Mouse (Mus musculus): ENCODE data around the gene Tex10. TPM values are rescaled to one million over a fixed set of nuclear protein-coding genes. Genes with fewer than 3 reads are reported as not detected.

Tex10 gene
- polyA plus RNA-seq, 1 experiment from 2014 or later = 43.3 TPM

DNA sequence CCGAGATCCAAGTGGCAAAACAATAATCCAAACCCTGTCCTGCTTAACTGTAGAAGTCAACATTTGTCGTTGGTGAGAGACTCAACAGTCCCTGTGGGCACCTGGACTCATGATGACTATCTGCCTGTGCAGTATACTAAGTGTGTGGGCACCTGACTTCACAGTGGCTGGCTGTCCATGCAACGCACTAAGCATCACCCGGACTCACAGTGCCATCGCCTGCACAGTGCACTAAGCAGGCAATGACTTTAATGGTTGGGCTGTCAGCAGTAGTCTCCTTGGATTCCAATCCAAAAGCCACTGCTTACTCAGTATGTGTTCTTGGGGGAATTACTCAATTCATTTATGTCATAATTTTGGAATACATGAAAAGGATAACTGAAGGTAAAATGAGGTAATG, 90.8 kb downstream of the Tex10 start:
- Histone ChIP-seq H3K27me3 (no peaks in the 10 kb centered on the region), H3K27ac (replicated peaks) (no peak overlapping the region), H3K9ac (replicated peaks) (no peak overlapping the region), H3K4me1 (no peaks in the 10 kb centered on the region), H3K9me3 (no peaks in the 10 kb centered on the region), H3K4me3 (no peak overlapping the region), H3K36me3 (no peaks in the 10 kb centered on the region), H3K4me2 (replicated peaks) (no peak overlapping the region)
- no peak for ATAC-seq (replicated peaks)
- 79% methylated on average over 5 of the region's 5 CpGs for WGBS

DNA sequence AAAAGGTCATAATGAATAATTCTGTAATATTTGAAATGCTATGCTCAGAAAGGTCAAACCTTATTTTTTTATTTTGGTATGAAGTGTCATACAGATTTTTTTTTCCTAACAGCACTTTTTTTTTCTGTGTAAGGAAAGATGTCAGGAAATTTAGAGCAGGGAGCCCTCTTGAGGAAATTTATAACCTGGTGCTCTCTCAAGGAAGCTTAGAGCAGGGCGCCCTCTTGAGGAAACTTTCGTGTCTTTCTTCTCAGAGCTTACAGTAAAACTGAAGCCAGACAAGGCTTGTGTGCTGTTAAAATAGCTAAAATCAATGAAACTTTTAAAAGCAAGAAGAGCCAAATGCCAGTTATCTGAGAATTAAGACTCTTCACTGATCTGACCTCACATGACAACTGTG, 92.3 kb downstream of the Tex10 start:
- Histone ChIP-seq H3K9me3 (no peaks in the 10 kb centered on the region), H3K4me1 (no peaks in the 10 kb centered on the region), H3K9ac (replicated peaks) (no peak overlapping the region), H3K4me3 (no peak overlapping the region), H3K27me3 (no peaks in the 10 kb centered on the region), H3K36me3 (no peaks in the 10 kb centered on the region), H3K4me2 (replicated peaks) (no peak overlapping the region), H3K27ac (replicated peaks) (no peak overlapping the region)
- peak; percentile 67; the same call in 1 of the 2 replicates for ATAC-seq (replicated peaks)
- WGBS = 0% methylated on average over 2 of the region's 2 CpGs

Other genes with a start within 250 kb of the Tex10 start
- gene Erp44, start 193.9 kb downstream of the Tex10 start, polyA plus RNA-seq (2015; fragmentation: Nextera tagmentation; extraction: Ambion mirVana) = 61.4 and 67.0 TPM in 2 replicates
- 7.2 and 7.4 TPM in 2 replicates for gene Invs, start 193.7 kb downstream of the Tex10 start, polyA plus RNA-seq (2015; fragmentation: Nextera tagmentation; extraction: Ambion mirVana)
- gene Msantd3, start 66.5 kb upstream of the Tex10 start, polyA plus RNA-seq (2015; fragmentation: Nextera tagmentation; extraction: Ambion mirVana) = 43.9 and 45.2 TPM in 2 replicates
- gene Tmeff1, start 111.7 kb upstream of the Tex10 start, polyA plus RNA-seq (2015; fragmentation: Nextera tagmentation; extraction: Ambion mirVana) = 228 and 241 TPM in 2 replicates
- 1.6 TPM in 2 replicates for gene Cavin4, start 190.1 kb upstream of the Tex10 start, polyA plus RNA-seq (2015; fragmentation: Nextera tagmentation; extraction: Ambion mirVana)